Mouse (Mus musculus) small intestine, adult 2 months (tissue): ENCODE measurements around the gene Mypn.

Experiments used
- CTCF ChIP-seq: fragments of 200-500 bp; IDR thresholded peaks from 2 replicates; pipeline ENCODE4 v1.5.1; 2012; ENCODE audit warnings: low read depth, mild to moderate bottlenecking, control low read depth, inconsistent platforms, low read length, moderate library complexity, mixed read lengths; ENCODE audit not compliant: insufficient replicate concordance, insufficient read length; ENCODE audit errors: extremely low read depth
- POLR2A ChIP-seq: fragments of 200-500 bp; IDR thresholded peaks from 2 replicates; pipeline ENCODE4 v1.6.1; 2012; ENCODE audit warnings: low read depth, mild to moderate bottlenecking, control low read depth, inconsistent platforms, low read length, moderate library complexity

DNA sequence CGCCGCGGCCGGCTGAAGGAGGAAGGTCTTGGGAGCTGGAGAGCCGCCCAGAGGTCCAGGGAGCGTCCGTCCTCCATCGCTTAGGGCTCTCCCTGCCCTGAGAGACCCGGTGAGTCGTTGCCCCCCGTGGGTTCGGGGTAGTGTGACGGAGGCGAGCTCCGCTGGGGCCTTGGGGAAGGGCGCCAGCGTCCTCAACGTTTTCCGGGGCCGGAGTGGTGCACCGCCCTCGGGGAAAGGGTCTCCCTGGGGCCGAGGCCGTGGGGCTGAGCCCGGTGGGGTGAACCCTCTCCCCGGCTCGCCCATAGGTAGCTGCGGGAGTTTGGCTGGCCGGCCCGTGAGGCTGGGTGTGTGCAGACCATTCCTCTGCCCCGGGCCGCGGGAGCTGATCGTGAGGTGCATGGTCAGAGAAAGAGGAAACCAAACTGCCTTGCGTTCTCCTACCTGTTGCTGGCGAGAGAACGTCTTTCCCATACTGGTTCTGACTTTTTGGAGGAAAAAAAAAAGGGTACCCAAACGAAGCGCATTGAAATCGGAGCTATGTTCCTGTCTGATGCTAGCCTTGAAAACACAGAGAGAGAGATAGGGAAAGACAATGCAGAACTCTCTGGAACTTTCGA, 40.4 kb upstream of the Mypn start:
- TF ChIP-seq POLR2A (no peak), CTCF (no peak)
